Mouse (Mus musculus) myocyte (in vitro differentiated cells): Measurements from ENCODE around the gene Txndc2. TPM values are rescaled to one million over a fixed set of nuclear protein-coding genes. Genes with fewer than 3 reads are reported as not detected.

Source experiments
- H3K27me3 ChIP-seq: one replicate; pipeline ENCODE4 v1.6.1; 2011; ENCODE audit not compliant: control insufficient read depth, insufficient read depth, insufficient read length
- H3K36me3 ChIP-seq: one replicate; pipeline ENCODE4 v1.6.1; 2011; ENCODE audit not compliant: control insufficient read depth, insufficient read depth
- H3K4me2 ChIP-seq: one replicate; pipeline ENCODE4 v1.6.1; 2011; ENCODE audit warnings: low read depth, control low read depth
- H3K4me3 ChIP-seq: one replicate; pipeline ENCODE4 v1.5.1; 2011; ENCODE audit warnings: mild to moderate bottlenecking, control low read depth, moderate library complexity
- H3K79me2 ChIP-seq: one replicate; pipeline ENCODE4 v1.6.1; 2011; ENCODE audit not compliant: control insufficient read depth, insufficient read depth
- H3ac ChIP-seq: one replicate; pipeline ENCODE4 v1.6.1; 2011; ENCODE audit not compliant: control insufficient read depth, insufficient read length
- CEBPB ChIP-seq: IDR thresholded peaks from 2 replicates; pipeline ENCODE4 v1.6.1; 2011; ENCODE audit warnings: mild to moderate bottlenecking, moderate library complexity; ENCODE audit not compliant: poor library complexity, insufficient read depth, severe bottlenecking
- E2F4 ChIP-seq: IDR thresholded peaks from one replicate; pipeline ENCODE4 v1.6.1; 2011; ENCODE audit warnings: mild to moderate bottlenecking, control low read depth, moderate library complexity; ENCODE audit not compliant: insufficient read depth
- MAX ChIP-seq: IDR thresholded peaks from one replicate; pipeline ENCODE4 v1.6.1; 2011; ENCODE audit warnings: low read depth, mild to moderate bottlenecking, control low read depth
- MYOD1 ChIP-seq, 3 experiments: IDR thresholded peaks; one replicate each; pipeline ENCODE4 v1.6.1; 2011; ENCODE audit warnings: control low read depth in 2 of 3, low read depth in 2 of 3, mild to moderate bottlenecking in 2 of 3, moderate library complexity in 1 of 3; ENCODE audit not compliant: insufficient read length in 2 of 3, control insufficient read depth in 1 of 3
- MYOG ChIP-seq, 3 experiments: IDR thresholded peaks; one replicate each; pipeline ENCODE4 v1.6.1; 2011; ENCODE audit warnings: control low read depth in 2 of 3, low read depth in 2 of 3, mild to moderate bottlenecking in 2 of 3; ENCODE audit not compliant: insufficient read length in 2 of 3, control insufficient read depth in 1 of 3, insufficient read depth in 1 of 3
- POLR2A ChIP-seq: IDR thresholded peaks from one replicate; pipeline ENCODE4 v1.6.1; 2011; ENCODE audit warnings: low read depth, mild to moderate bottlenecking, control low read depth, moderate library complexity; ENCODE audit not compliant: insufficient read length
- POLR2AphosphoS2 ChIP-seq: IDR thresholded peaks from one replicate; pipeline ENCODE4 v1.6.1; 2011; ENCODE audit warnings: low read depth, control low read depth; ENCODE audit not compliant: insufficient read length
- REST ChIP-seq: IDR thresholded peaks from one replicate; pipeline ENCODE4 v1.6.1; 2011; ENCODE audit warnings: mild to moderate bottlenecking, control low read depth, moderate library complexity; ENCODE audit not compliant: insufficient read depth, insufficient read length
- SRF ChIP-seq: IDR thresholded peaks from one replicate; pipeline ENCODE4 v1.6.1; 2011; ENCODE audit warnings: low read depth; ENCODE audit not compliant: control insufficient read depth, insufficient read length
- TCF12 ChIP-seq: IDR thresholded peaks from one replicate; pipeline ENCODE4 v1.6.1; 2011; ENCODE audit warnings: mild to moderate bottlenecking, control low read depth; ENCODE audit not compliant: poor library complexity, insufficient read depth, severe bottlenecking
- TCF3 ChIP-seq: IDR thresholded peaks from one replicate; pipeline ENCODE4 v1.6.1; 2011; ENCODE audit warnings: low read depth, control low read depth; ENCODE audit not compliant: insufficient read length
- USF1 ChIP-seq: IDR thresholded peaks from one replicate; pipeline ENCODE4 v1.6.1; 2011; ENCODE audit warnings: low read depth, mild to moderate bottlenecking, control low read depth, moderate library complexity
- polyA plus RNA-seq: library from polyadenylated mRNA; unstranded; fragments of >200 nt; fragmentation: generic; extraction: Trizol; gene quantifications from one replicate; pipeline ENCODE4 v1.2.1, GENCODE M21; 2012; ENCODE audit warnings: missing spikeins

Gene Txndc2
- polyA plus RNA-seq, 1 experiment: 0.04 TPM

DNA sequence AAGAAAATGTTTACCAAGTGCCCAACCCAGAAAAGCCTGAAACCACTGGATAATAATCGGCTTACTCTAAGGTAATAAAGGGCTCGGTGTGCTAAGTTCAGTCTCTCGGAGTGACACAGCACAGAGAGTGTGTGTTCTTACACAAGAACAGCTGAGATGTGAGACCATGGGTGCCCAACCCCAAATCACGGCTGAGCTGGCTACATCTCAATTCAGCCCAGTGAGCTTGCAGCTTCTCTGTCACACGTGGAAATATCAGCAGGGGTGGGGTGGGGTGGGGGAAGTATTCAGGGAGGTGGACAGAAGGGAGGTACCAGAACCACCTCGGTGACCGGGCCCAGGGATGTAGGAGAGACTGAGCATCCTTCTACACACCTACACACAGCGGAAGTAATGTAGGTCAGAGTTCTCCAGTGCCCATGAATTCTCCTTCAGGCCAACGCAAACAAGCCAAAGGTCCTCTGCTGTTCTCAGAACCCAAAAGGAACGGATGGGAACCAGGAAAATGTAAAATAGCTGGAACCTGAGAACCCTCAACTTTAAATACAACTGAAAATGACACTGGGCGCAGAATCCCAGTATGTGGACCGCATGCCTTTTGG is 23.9 kb upstream of the Txndc2 start:
- Histone ChIP-seq H3K79me2 (peaks cover 19% of the 10 kb centered on the region), H3ac (no peak overlapping the region), H3K4me3 (no peak overlapping the region), H3K27me3 (no peaks in the 10 kb centered on the region), H3K4me2 (peak overlapping the region; percentile 20), H3K36me3 (no peaks in the 10 kb centered on the region)
- TF ChIP-seq TCF12: no peak
- no peak for TF ChIP-seq SRF
- TF ChIP-seq MYOD1 (IDR thresholded peaks at IDR 0.05; ENCODE audit: control insufficient read depth in 1 of 3, insufficient read length in 2 of 3, low read depth in 2 of 3): no peak
- no peak for TF ChIP-seq MYOG (IDR thresholded peaks at IDR 0.05; ENCODE audit: control insufficient read depth in 1 of 3, insufficient read depth in 1 of 3, insufficient read length in 2 of 3, low read depth in 2 of 3)
- no peak for TF ChIP-seq USF1
- no peak for TF ChIP-seq E2F4
- TF ChIP-seq POLR2AphosphoS2: no peak
- TF ChIP-seq MAX: no peak
- no peak for TF ChIP-seq CEBPB
- TF ChIP-seq REST: no peak
- TF ChIP-seq TCF3: no peak
- no peak for TF ChIP-seq POLR2A

DNA sequence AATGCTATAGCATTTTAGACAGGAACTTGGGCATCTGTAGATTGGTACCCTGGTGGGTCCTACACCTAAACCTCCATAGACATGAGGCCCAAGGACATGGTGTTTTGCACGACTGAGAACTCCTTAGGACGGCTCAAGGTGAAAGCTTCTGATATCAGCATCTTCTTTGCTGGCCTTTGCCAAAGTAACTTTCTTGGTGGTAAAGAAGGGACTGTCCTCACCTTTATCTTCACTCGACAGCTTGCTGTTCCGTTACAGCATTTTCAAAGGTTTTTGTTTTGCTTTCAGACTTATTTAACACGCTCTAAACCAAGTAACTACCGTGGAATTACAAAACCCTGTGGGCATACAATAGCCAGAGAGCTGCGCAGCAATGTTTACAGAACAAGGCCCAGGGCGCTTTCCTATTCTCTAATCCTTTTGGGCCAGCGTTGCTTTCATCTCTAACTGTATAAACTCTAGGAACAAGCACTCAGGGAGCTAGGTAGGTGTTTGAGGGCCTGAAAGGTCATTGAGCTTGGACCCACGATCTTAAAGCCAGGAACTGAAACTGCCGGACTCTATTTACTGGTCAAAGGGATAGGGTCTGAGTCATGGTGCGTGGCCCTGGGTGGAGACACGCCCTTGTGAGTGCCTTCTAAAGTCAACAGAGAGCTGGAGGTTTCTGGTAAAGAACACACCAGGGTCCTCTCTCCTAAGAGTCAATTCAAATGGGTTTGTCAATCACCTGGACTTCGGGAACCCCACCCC is 21.5 kb upstream of the Txndc2 start:
- Histone ChIP-seq H3K79me2 (peaks cover 19% of the 10 kb centered on the region), H3K4me3 (no peak overlapping the region), H3K4me2 (peak overlapping the region; percentile 89), H3K36me3 (no peaks in the 10 kb centered on the region), H3ac (no peak overlapping the region), H3K27me3 (no peaks in the 10 kb centered on the region)
- TF ChIP-seq SRF (no peak), REST (no peak), E2F4 (no peak), MAX (no peak), TCF12 (no peak), TCF3 (no peak), POLR2AphosphoS2 (no peak), MYOG (IDR thresholded peaks at IDR 0.05; ENCODE audit: control insufficient read depth in 1 of 3, insufficient read depth in 1 of 3, insufficient read length in 2 of 3, low read depth in 2 of 3) (no peak), MYOD1 (IDR thresholded peaks at IDR 0.05; ENCODE audit: control insufficient read depth in 1 of 3, insufficient read length in 2 of 3, low read depth in 2 of 3) (no peak), USF1 (no peak), POLR2A (no peak), CEBPB (no peak)

DNA sequence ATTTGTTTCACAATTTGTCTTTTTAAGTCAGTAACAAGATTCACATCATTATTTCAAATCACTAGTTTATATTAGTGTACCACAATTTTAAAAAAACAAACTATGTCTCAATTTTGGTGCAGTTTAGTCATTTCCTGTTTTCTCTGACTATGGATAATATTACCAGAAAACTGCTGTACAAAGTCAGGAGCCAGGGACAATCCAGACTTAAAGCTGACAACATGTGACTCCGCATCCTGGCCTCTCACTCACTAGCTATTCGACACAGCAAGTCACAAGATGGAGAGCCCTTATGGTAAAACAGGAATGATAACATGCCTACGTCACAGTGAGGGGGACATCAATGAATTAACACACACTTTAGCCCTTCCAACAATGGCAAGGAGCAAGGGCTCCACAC is 20.7 kb upstream of the Txndc2 start:
- peaks cover 19% of the 10 kb centered on the region for H3K79me2 ChIP-seq

GRCm38 (mm10) chr17:65658416-65658815 is 16.4 kb upstream of the Txndc2 start:
- Histone ChIP-seq H3K27me3 (no peaks in the 10 kb centered on the region), H3K79me2 (peaks cover 3% of the 10 kb centered on the region), H3K4me2 (peak overlapping the region; percentile 19), H3ac (no peak overlapping the region), H3K4me3 (no peak overlapping the region), H3K36me3 (peaks cover under 1% of the 10 kb centered on the region)
- TF ChIP-seq TCF3 (peak; percentile 63), USF1 (no peak), MYOG (IDR thresholded peaks at IDR 0.05; ENCODE audit: control insufficient read depth in 1 of 3, insufficient read depth in 1 of 3, insufficient read length in 2 of 3, low read depth in 2 of 3) (peak; percentile 30 to 90 (median 78)), MYOD1 (IDR thresholded peaks at IDR 0.05; ENCODE audit: control insufficient read depth in 1 of 3, insufficient read length in 2 of 3, low read depth in 2 of 3) (peak in 2 of 3 experiments; percentile 88 to 93)

More for the DNA sequence above, 20.7 kb upstream of the Txndc2 start:
- TF ChIP-seq USF1: peak; percentile 41
- no peak for TF ChIP-seq MAX
- no peak for TF ChIP-seq REST
- no peak for TF ChIP-seq POLR2A
- TF ChIP-seq E2F4: no peak
- TF ChIP-seq SRF: no peak
- no peak for TF ChIP-seq TCF12
- H3ac ChIP-seq: no peak overlapping the region
- H3K36me3 ChIP-seq: no peaks in the 10 kb centered on the region
- H3K27me3 ChIP-seq: no peaks in the 10 kb centered on the region
- peak overlapping the region; percentile 89 for H3K4me2 ChIP-seq
- H3K4me3 ChIP-seq: no peak overlapping the region

DNA sequence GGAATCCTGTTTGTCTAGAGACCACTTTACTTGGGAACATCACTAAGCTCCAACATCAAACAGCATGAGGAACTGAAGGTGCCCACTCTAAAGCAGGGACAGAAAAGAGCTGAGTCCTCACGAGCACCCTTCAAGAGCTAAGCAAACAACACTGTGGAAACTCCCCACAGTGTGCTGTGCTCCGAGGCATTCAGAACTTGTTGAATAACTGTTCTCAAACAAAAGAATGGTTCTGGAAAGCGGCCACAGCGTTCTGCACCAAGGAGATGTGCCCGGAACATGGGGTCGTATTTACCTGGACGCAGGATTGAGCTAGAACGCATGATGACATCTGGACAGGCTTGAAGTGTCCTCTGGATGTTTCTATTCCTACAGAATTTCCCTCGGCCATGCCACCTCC is 16.0 kb upstream of the Txndc2 start:
- Histone ChIP-seq H3K27me3 (no peaks in the 10 kb centered on the region), H3K4me2 (peak overlapping the region; percentile 19), H3K36me3 (peaks cover 6% of the 10 kb centered on the region), H3K4me3 (no peak overlapping the region), H3ac (no peak overlapping the region), H3K79me2 (no peaks in the 10 kb centered on the region)
- TF ChIP-seq CEBPB (no peak), MYOG (IDR thresholded peaks at IDR 0.05; ENCODE audit: control insufficient read depth in 1 of 3, insufficient read depth in 1 of 3, insufficient read length in 2 of 3, low read depth in 2 of 3) (no peak), MAX (no peak), MYOD1 (IDR thresholded peaks at IDR 0.05; ENCODE audit: control insufficient read depth in 1 of 3, insufficient read length in 2 of 3, low read depth in 2 of 3) (no peak), USF1 (no peak), E2F4 (no peak), SRF (no peak), TCF3 (no peak), POLR2A (no peak), POLR2AphosphoS2 (no peak), TCF12 (no peak)
